Mouse (Mus musculus) monocyte, adult 5-6 weeks (primary cell): ENCODE results near the gene Ncbp2. TPM values are rescaled to one million over a fixed set of nuclear protein-coding genes. Genes with fewer than 3 reads are reported as not detected.

Experiments
- ATAC-seq: fragments of 153-309, 156-312 bp; replicated peaks from 2 replicates; pipeline ENCODE4 v1.8.0; 2017; ENCODE audit warnings: mild to moderate bottlenecking; ENCODE audit not compliant: low TSS enrichment, insufficient number of reproducible peaks, severe bottlenecking, poor library complexity, low FRiP score
- total RNA-seq: library from RNA; stranded (forward); fragments of 200-1000, 200-491, 200-594 nt; gene quantifications from 3 replicates; pipeline ENCODE4 v1.2.3, GENCODE M21; 2017

The Ncbp2 gene
- total RNA-seq, 1 experiment from 2014 or later, result 25.7 TPM

DNA sequence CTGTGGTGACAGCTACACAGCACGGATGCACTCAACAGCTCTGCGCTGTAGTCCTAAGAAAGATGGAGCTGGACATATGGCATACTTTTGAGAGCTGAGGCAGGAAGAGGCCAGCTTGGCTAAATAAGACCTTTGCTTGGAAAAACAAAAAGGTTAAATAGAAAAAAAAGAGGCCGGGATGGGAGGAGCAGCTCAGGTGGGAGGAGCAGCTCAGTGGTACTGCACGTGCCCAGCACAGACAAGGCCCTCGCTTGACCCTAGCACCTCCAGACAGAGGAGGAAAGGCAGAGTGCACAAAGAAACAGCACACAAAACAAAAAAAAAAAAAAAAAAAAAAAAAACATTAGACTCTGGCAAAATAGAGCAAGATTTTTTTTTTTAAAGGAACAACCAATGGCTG is 48.1 kb downstream of the Ncbp2 start:
- ATAC-seq, result no peak

DNA sequence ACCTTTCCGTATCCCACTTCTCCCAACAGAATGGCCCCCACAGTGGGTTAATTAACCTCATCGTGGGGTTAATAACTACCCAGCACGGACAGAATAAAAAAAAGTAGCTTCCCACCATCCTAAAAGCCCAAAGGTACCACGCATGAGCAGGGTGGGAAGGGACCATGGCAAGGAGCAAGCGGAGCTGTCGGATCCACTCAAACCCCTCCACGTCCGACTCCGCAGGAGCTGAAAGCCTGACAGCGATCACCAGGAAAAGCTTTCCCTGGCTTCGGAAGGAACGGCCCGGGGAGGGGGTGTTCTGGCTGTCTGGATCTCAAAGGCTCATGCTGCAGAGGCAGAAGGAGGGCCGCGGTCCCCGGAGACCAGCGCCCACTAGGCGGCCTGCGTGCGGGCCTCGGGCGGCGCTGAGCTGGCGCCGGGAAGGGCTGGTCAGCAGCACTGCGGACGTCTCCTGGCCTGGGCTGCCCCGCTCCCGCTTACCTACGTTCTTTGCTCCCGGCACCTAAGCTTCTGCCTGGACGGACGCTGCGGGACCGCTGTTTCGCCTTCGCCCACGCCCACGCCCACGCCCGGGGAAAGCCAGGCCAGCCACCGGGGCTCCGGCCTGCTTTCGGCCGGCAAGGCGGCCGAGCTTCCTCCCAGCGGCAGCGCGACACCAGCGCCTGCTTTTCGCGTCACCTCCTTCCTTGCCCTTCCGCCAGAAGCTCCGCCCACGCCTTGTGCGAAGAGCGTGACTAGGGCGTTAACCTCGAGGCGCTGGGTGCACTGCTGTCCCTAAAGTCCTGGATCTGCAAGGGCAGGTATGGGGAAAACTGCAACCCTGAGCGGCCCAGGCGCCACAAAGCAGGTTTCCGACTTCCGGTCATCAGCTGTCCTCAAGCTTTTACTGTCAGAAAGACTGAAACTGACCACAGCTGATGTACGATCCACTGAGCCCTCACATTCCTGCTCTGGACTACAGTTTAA is 54.5 kb downstream of the Ncbp2 start, which contains the start of gene Senp5:
TSS of gene Senp5 (minus strand) at position 779 of the 969 bp plus-strand sequence.
- peak; percentile 99 for ATAC-seq

DNA sequence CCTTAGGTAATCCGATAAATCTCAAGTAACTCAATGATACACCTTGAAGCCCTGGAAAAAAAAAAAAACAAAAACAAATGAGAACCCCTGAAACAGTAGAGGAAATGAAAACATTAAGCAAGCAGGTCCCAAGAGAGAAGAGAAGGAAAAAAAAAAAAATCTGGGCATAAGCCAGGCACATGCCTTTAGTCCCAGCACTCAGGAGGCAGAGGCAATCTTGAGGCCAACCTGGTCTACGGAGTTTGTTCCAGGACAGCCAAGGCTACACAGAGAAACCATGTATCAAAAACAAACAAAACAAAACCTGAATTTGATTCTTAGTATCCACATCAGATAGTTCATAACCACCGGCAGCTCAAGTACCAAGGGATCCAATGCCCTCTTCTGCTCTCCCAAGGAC is 56.4 kb downstream of the Ncbp2 start:
- ATAC-seq, result no peak

DNA sequence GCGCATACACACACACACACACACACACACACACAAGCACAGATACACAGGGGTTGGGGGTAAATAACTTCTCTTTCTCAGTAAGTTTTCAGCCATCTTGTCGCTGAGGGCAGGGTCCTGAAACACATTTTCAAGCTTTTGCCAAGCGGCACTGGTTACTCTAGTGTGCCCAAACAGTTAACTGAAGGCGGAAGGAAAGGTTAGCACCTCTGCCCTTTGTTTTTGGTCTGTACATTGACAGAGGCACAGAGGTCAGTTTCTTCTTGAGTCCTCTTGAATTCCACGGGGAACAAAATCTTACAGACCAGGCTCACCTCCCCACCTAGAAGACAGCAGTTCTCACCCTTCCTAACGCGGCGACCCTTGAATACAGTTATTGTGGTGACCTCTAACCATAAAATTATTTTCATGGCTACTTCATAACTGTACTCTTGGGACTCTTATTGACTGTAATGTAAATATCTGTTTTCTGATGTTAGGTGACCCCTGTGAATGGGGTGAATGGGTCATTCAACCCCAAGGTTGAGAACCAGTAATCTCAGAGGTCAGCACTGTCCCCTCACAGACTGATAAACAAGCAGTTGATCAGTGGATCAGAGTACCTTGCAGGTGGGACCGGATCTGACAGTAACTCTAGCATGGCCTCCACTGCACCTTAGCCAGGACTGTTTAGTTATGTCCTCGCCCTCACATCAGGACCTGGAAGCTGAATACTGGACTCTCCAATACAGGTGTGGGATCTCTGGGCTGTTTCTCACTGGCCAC is 60.4 kb downstream of the Ncbp2 start:
- no peak for ATAC-seq

DNA sequence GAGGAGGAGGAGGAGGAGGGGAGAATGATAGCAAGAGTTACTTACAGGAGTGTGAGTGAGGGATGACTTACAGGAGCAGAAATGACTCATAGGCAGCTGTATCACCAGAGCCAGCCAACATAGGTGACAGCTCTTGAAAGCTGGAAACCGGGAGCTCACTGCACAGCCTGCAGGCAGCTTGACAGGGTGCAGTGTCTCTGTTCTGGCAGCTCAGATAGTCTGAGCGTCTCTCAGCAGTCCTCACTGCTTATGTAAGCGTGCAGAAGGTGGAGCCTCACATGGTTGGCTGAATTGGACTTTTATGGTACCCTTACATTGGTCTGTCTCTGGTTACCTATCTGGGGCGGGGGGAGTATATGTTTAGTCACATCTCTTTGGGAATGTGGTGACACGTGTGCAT is 61.6 kb downstream of the Ncbp2 start:
- no peak for ATAC-seq

DNA sequence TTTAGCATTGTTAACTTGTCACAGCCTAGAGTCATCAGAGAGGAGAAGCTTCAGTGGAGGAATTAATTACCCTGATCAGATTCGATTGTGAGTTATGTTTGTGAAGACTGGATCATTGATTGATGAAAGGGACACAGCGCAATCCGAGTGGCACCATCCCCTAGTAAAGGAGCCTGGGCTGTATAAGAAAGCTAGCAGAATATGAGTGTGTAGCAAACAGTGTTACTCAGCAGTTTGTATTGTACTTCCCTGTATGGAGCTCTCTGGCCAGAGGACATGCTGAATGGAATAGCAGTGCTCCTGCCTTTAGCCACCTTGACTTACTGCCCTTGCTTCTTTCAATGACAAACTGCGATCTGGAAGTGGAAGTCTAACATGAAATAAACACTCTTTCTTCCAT is 62.0 kb downstream of the Ncbp2 start:
- no peak for ATAC-seq

Other genes starting within 250 kb of the Ncbp2 start
- 0.53 TPM in 1 of 3 replicates, not detected in the others for gene Meltf, start 69.7 kb upstream of the Ncbp2 start, total RNA-seq
- gene Pigz, start 14.7 kb upstream of the Ncbp2 start, total RNA-seq, result 0.19 TPM in 1 of 3 replicates, not detected in the others
- gene 0610012G03Rik, start within 50 bp of the Ncbp2 start, total RNA-seq, result 6.4 to 10.0 TPM (median 7.6 TPM) in 3 replicates
- gene Senp5, start 54.8 kb downstream of the Ncbp2 start, total RNA-seq, result 11.9 to 24.6 TPM (median 17.9 TPM) in 3 replicates
- gene Pak2, start 130.8 kb downstream of the Ncbp2 start, total RNA-seq, result 73.5 to 104 TPM (median 79.7 TPM) in 3 replicates
- 47.5 to 86.8 TPM (median 70.6 TPM) in 3 replicates for gene Pigx, start 151.2 kb downstream of the Ncbp2 start, total RNA-seq
- 11.1 to 15.4 TPM (median 12.7 TPM) in 3 replicates for gene Cep19, start 151.3 kb downstream of the Ncbp2 start, total RNA-seq
- gene Nrros, start 217.1 kb downstream of the Ncbp2 start, total RNA-seq, result 151 to 182 TPM (median 158 TPM) in 3 replicates
- gene Bex6, start 231.3 kb downstream of the Ncbp2 start, total RNA-seq, result 0.87 to 1.3 TPM in 2 of 3 replicates, not detected in the other